Mouse (Mus musculus) spleen, adult 2 months (tissue): ENCODE measurements around the gene Tubgcp5. TPM values are rescaled to one million over a fixed set of nuclear protein-coding genes. Genes with fewer than 3 reads are reported as not detected.
A peak's percentile ranks its signal among the peaks of the same experiment; 100 is the strongest.
"Not testable (repeated sequence)": the region's sequence is repeated elsewhere in the genome, so short reads cannot be mapped to it uniquely, and the experiment has no call there.

Experiments used
- DNase-seq, 2 experiments: peaks; one replicate each; pipeline versions ENCODE4 v3.0.0 to v3.0.0-alpha.2; 2012 to 2021; ENCODE audit warnings: low spot score in 2 of 2, low read depth in 1 of 2
- H3K27ac ChIP-seq: fragments of 200-500 bp; 2 replicates; pipeline ENCODE4 v1.5.1; 2012; ENCODE audit warnings: low read length, inconsistent platforms; ENCODE audit not compliant: insufficient read depth
- H3K27me3 ChIP-seq: fragments of 200-500 bp; 2 replicates; pipeline ENCODE4 v1.6.1; 2012; ENCODE audit warnings: mild to moderate bottlenecking, moderate library complexity, low read length, inconsistent platforms; ENCODE audit not compliant: control insufficient read depth, insufficient read depth
- H3K36me3 ChIP-seq: fragments of 200-500 bp; 2 replicates; pipeline ENCODE4 v1.6.1; 2012; ENCODE audit warnings: mild to moderate bottlenecking, low read length, inconsistent platforms; ENCODE audit not compliant: control insufficient read depth, insufficient read depth
- H3K4me1 ChIP-seq: fragments of 200-500 bp; 2 replicates; pipeline ENCODE4 v1.6.1; 2011; ENCODE audit warnings: inconsistent platforms; ENCODE audit not compliant: control insufficient read depth, insufficient read depth, insufficient read length
- H3K4me3 ChIP-seq: fragments of 200-500 bp; 2 replicates; pipeline ENCODE4 v1.5.1; 2011; ENCODE audit warnings: mild to moderate bottlenecking, inconsistent platforms; ENCODE audit not compliant: insufficient read depth, insufficient read length; ENCODE audit errors: extremely low read depth
- CTCF ChIP-seq: fragments of 200-500 bp; IDR thresholded peaks from 2 replicates; pipeline ENCODE4 v1.5.1; 2011; ENCODE audit warnings: mild to moderate bottlenecking, inconsistent platforms; ENCODE audit not compliant: insufficient read depth, insufficient read length, insufficient replicate concordance; ENCODE audit errors: extremely low read depth
- POLR2A ChIP-seq: fragments of 200-500 bp; IDR thresholded peaks from 2 replicates; pipeline ENCODE4 v1.6.1; 2011; ENCODE audit warnings: low read depth, low read length, inconsistent platforms
- WGBS: fragments of 180-500 bp; shearing (Covaris S2); methylation state at CpG from one replicate; pipeline ENCODE4 v1.1.7; 2018; 5-methylcytosine and 5-hydroxymethylcytosine counted together
- polyA plus RNA-seq: library from polyadenylated mRNA; depleted of rRNA; stranded (reverse); fragments of >200 nt; gene quantifications from 2 replicates; pipeline ENCODE4 v1.2.3, GENCODE M21; 2012

The Tubgcp5 gene
- polyA plus RNA-seq, 1 experiment: 2.9 TPM

GRCm38 (mm10) chr7:55784580-55784979 lies 9.4 kb upstream of the Tubgcp5 start:
- H3K4me3 ChIP-seq: no peak overlapping the region
- H3K27ac ChIP-seq: peak overlapping the region; percentile 60
- DNase-seq: peak; percentile 47 to 62
- WGBS: 3% methylated on average over 3 of the region's 3 CpGs
- H3K4me1 ChIP-seq: no peaks in the 10 kb centered on the region; the same call in 1 of the 2 replicates
- no peaks in the 10 kb centered on the region for H3K27me3 ChIP-seq
- no peaks in the 10 kb centered on the region for H3K36me3 ChIP-seq
- TF ChIP-seq CTCF (no peak), POLR2A (no peak; the same call in 1 of the 2 replicates)

GRCm38 (mm10) chr7:55790586-55790985 lies 3.4 kb upstream of the Tubgcp5 start:
- not testable (repeated sequence) for H3K27me3 ChIP-seq, DNase-seq, H3K36me3 ChIP-seq, H3K4me1 ChIP-seq, H3K4me3 ChIP-seq, H3K27ac ChIP-seq
- WGBS: 78% methylated on average over 5 of the region's 5 CpGs

- Histone ChIP-seq H3K36me3 (peaks cover 4% of the 10 kb centered on the region; the same call in 1 of the 2 replicates), H3K27ac (no peak overlapping the region), H3K27me3 (no peaks in the 10 kb centered on the region), H3K4me1 (peaks cover 4% of the 10 kb centered on the region), H3K4me3 (no peak overlapping the region)
- no peak for DNase-seq
- TF ChIP-seq CTCF (no peak), POLR2A (no peak)
- 88% methylated on average over 3 of the region's 3 CpGs for WGBS
Measured at GRCm38 (mm10) chr7:55792280-55792679, 1.7 kb upstream of the Tubgcp5 start.

GRCm38 (mm10) chr7:55793236-55793951 lies 560 bp upstream of the Tubgcp5 start:
- TF ChIP-seq POLR2A: no peak
- TF ChIP-seq CTCF: no peak
- H3K4me1 ChIP-seq: peaks cover 4% of the 10 kb centered on the region

GRCm38 (mm10) chr7:55799981-55800380 lies 6.0 kb downstream of the Tubgcp5 start:
- TF ChIP-seq POLR2A (no peak), CTCF (no peak)
- DNase-seq: no peak
- H3K4me1 ChIP-seq: peaks cover 3% of the 10 kb centered on the region
- WGBS: 75% methylated on average over 3 of the region's 3 CpGs
- H3K27me3 ChIP-seq: no peaks in the 10 kb centered on the region
- no peak overlapping the region for H3K4me3 ChIP-seq
- peaks cover 36% of the 10 kb centered on the region for H3K36me3 ChIP-seq
- H3K27ac ChIP-seq: no peak overlapping the region

More at GRCm38 (mm10) chr7:55793236-55793951, 560 bp upstream of the Tubgcp5 start:
- Histone ChIP-seq H3K27ac (peak overlapping the region; percentile 39; the same call in 1 of the 2 replicates), H3K36me3 (peaks cover 5% of the 10 kb centered on the region; the same call in 1 of the 2 replicates), H3K4me3 (peak overlapping the region; percentile 74), H3K27me3 (no peaks in the 10 kb centered on the region)
- WGBS: 41% methylated on average over 13 of the region's 13 CpGs
- DNase-seq: no peak

GRCm38 (mm10) chr7:55809967-55810366 lies 16.0 kb downstream of the Tubgcp5 start:
- no peak for DNase-seq
- WGBS: 87% methylated on average over 2 of the region's 2 CpGs
- Histone ChIP-seq H3K27me3 (no peaks in the 10 kb centered on the region), H3K4me3 (no peak overlapping the region), H3K27ac (no peak overlapping the region), H3K36me3 (peaks cover 36% of the 10 kb centered on the region), H3K4me1 (no peaks in the 10 kb centered on the region)
- TF ChIP-seq CTCF (no peak), POLR2A (no peak)

GRCm38 (mm10) chr7:55824468-55824867 lies 30.5 kb downstream of the Tubgcp5 start:
- Histone ChIP-seq H3K36me3 (peaks cover 28% of the 10 kb centered on the region), H3K27ac (no peak overlapping the region), H3K27me3 (no peaks in the 10 kb centered on the region), H3K4me1 (no peaks in the 10 kb centered on the region), H3K4me3 (no peak overlapping the region)
- no peak for DNase-seq
- WGBS: 91% methylated on average over 5 of the region's 5 CpGs
- no peak for TF ChIP-seq POLR2A
- no peak for TF ChIP-seq CTCF
